Mouse (Mus musculus) gastrocnemius, postnatal 14 days (tissue): ENCODE results near the gene Stab1. TPM values are rescaled to one million over a fixed set of nuclear protein-coding genes. Genes with fewer than 3 reads are reported as not detected.

Experiments
- DNase-seq: peaks from one replicate; pipeline ENCODE4 v3.0.0; 2021; ENCODE audit warnings: mixed read lengths
- intact Hi-C: fragments of 180-260 bp; cut with DNase I; formaldehyde crosslinking; loops from one replicate; pipeline ENCODE4 v1.15.1; 2025; ENCODE audit warnings: low total_unique reads
- total RNA-seq, 2 experiments: library from RNA; stranded (reverse); gene quantifications; 2 replicates each; pipeline ENCODE4 v1.2.3; 2021

Gene Stab1
- total RNA-seq, 2 experiments from 2014 or later: 29.8 to 40.4 TPM

DNA sequence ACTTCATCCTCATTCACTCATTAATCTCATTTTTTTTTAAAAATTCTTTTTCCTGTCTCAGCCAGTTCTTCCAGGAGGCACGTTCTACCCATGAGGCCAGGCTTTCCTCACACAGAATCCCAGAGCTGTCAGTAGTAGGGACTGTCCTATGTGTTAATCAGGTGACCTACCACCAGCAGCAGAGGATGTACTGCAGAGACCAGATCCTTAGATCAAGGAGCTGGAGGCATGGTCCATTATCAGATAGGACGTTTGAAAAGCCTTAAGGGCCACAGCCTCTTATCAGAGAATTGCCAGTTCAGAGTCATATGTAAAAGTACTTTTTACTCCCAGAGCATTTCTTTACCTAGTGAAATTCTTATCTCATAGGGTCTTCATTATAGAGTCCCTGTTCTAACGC lies 54.4 kb downstream of the Stab1 start:
- intact Hi-C loops: no loop called here
- DNase-seq: no peak

DNA sequence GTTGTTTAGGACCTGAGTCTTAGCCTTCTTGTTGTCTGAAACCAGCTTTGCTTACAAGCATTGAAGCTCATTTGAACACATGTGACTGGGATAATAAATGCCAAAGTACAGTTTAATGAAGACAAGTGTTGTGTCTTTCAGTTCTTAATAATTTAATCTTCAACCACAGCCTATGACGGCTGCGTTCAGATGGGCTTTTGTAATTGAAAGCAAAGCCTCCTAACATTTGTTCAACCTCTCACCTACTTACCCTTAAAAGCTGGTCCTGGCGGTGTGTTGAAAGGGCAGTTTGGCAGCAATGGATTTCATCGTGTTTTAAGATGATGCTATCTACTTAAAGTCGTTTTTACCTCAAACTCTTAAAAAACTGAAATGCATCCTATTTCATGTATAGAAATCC lies 56.3 kb downstream of the Stab1 start:
- intact Hi-C loops: no loop called here
- no peak for DNase-seq

DNA sequence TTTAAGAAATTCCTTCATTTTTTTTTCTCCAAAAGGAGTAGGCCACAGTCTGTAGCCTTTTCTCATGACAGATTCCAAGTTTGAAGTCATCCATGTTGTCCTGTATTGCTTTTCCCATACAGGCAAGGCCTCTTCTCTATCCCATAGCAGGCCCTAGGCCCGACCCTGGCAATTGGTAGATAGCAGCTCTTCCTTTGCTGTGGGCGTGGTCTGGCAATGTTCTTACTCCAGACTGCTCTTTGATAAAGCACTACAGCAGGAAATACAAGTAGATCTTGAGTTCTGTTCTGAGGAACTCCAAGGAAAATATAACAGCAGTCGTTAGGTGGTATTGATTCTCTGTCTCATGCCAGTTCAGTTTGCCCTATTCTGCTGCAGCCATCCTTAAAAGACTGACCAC lies 57.8 kb downstream of the Stab1 start:
- DNase-seq: no peak
- intact Hi-C loops: no loop called here

DNA sequence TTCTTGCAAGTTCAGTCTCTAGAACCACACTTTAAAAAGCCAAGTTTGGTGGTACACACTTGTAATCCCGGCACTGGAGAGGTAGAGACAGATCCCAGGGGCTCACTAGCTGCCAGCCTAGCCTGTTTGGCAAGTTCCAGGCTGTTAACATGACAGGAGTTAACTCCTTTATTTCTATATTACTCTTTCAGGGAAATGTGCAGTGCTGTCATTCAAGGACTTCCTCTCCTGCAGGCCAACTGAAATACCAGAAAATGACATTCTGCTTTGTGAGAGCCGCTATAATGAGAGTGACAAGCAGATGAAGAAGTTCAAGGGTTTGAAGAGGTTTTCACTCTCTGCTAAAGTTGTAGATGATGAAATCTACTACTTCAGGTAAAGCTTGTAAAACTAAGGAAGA lies 63.3 kb downstream of the Stab1 start:
- DNase-seq: no peak
- intact Hi-C loops: no loop called here

DNA sequence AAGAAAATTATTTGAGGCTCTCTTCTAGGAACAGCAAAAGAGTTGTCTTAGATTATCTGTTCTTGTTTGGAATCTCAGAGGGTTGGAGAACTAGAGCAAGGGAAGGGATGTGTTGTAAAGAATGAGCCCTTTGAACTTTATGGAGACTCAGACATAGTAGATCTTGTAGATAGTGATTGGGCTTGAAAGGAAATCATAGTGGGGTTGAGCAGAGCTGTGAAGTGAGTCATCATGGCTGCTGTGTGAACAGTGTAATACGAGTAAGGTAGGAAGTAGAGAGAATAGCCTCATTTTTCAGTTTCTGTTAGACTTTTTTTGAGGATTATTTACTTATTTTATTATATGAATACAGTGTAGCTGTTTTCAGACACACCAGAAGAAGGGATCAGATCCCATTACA lies 78.5 kb downstream of the Stab1 start:
- intact Hi-C loops: no loop called here
- DNase-seq: no peak

Other genes starting within 250 kb of the Stab1 start
- gene Itih3, start 244.9 kb downstream of the Stab1 start, total RNA-seq: under 1 TPM; 0.13 to 0.18 TPM
- not detected for gene Itih1, start 225.4 kb downstream of the Stab1 start, total RNA-seq
- gene Nek4, start 217.3 kb downstream of the Stab1 start, total RNA-seq: 1 to 10 TPM; 4.0 to 4.2 TPM
- 10 to 100 TPM; 14.1 to 15.0 TPM for gene Glt8d1, start 167.2 kb downstream of the Stab1 start, total RNA-seq
- gene Spcs1, start 167.0 kb downstream of the Stab1 start, total RNA-seq: 100 to 1,000 TPM; 127 to 146 TPM
- 10 to 100 TPM; 49.4 to 51.6 TPM for gene Pbrm1, start 149.5 kb downstream of the Stab1 start, total RNA-seq
- 10 to 100 TPM; 27.3 to 39.3 TPM for gene Gnl3, start 149.5 kb downstream of the Stab1 start, total RNA-seq
- 10 to 100 TPM; 32.2 to 43.1 TPM for gene Smim4, start 39.7 kb downstream of the Stab1 start, total RNA-seq
- gene Nt5dc2, start 37.6 kb downstream of the Stab1 start, total RNA-seq: 1 to 10 TPM; 6.8 to 8.1 TPM
- 100 to 1,000 TPM; 273 to 573 TPM for gene Tnnc1, start 39.7 kb upstream of the Stab1 start, total RNA-seq
- 100 to 1,000 TPM in 1 of 2 experiments, 10 to 100 TPM in 1; 93.2 to 102 TPM for gene Nisch, start 48.3 kb upstream of the Stab1 start, total RNA-seq
- gene Sema3g, start 49.2 kb upstream of the Stab1 start, total RNA-seq: 1 to 10 TPM; 7.2 to 8.7 TPM
- 1 to 10 TPM; 5.5 to 6.3 TPM for gene Phf7, start 82.7 kb upstream of the Stab1 start, total RNA-seq
- 10 to 100 TPM; 35.2 to 40.4 TPM for gene Bap1, start 82.8 kb upstream of the Stab1 start, total RNA-seq
- gene Dnah1, start 155.3 kb upstream of the Stab1 start, total RNA-seq: under 1 TPM; 0.18 to 0.21 TPM
- 10 to 100 TPM; 24.6 to 25.6 TPM for gene Capn7, start 168.0 kb upstream of the Stab1 start, total RNA-seq